Mouse (Mus musculus) ES-E14 (cell line): ENCODE measurements at regions not wholly inside any gene's neighbourhood (a gene's known extent, or its start where the extent isn't known, plus 50 kb on each side); places are given as distances from the start of the nearest gene placed in this dataset.

Experiments used
- CHD2 ChIP-seq: IDR thresholded peaks from 2 replicates; pipeline ENCODE4 v1.6.1; 2014; ENCODE audit warnings: mild to moderate bottlenecking, low read depth, low read length, inconsistent platforms
- HCFC1 ChIP-seq: IDR thresholded peaks from 2 replicates; pipeline ENCODE4 v1.6.1; 2012; ENCODE audit warnings: low read length, inconsistent platforms, borderline replicate concordance; ENCODE audit not compliant: insufficient read depth
- MAFK ChIP-seq: IDR thresholded peaks from 2 replicates; pipeline ENCODE4 v1.6.1; 2014; ENCODE audit warnings: mild to moderate bottlenecking, low read depth, low read length, inconsistent platforms; ENCODE audit not compliant: insufficient read depth
- ZC3H11A ChIP-seq: IDR thresholded peaks from 2 replicates; pipeline ENCODE4 v1.6.1; 2012; ENCODE audit warnings: low read depth, mild to moderate bottlenecking, inconsistent platforms, low read length, borderline replicate concordance
- ZNF384 ChIP-seq: IDR thresholded peaks from 2 replicates; pipeline ENCODE4 v1.6.1; 2012; ENCODE audit warnings: low read depth, low read length, inconsistent platforms

- no peak for TF ChIP-seq ZC3H11A
- no peak for TF ChIP-seq CHD2
- TF ChIP-seq MAFK, result no peak
- TF ChIP-seq ZNF384, result no peak
- no peak for TF ChIP-seq HCFC1
Measured at GRCm38 (mm10) chr5:133167576-133167975, 624.4 kb upstream of the Auts2 start.
